Mouse (Mus musculus) fibroblast of lung, adult 2 months (primary cell): Measurements from ENCODE around the gene Gm3252.
"Not testable (repeated sequence)": the region's sequence is repeated elsewhere in the genome, so short reads cannot be mapped to it uniquely, and the experiment has no call there.

Source experiments
- DNase-seq: peaks from one replicate; pipeline ENCODE4 v3.0.0-alpha.2; 2011; ENCODE audit warnings: low read depth

The Gm3252 gene

GRCm38 (mm10) chr14:4726038-4726880 is at the start of gene Gm3252:
Gene Gm3252 (plus strand): TSS chr14:4726775.
- DNase-seq = not testable (repeated sequence)

DNA sequence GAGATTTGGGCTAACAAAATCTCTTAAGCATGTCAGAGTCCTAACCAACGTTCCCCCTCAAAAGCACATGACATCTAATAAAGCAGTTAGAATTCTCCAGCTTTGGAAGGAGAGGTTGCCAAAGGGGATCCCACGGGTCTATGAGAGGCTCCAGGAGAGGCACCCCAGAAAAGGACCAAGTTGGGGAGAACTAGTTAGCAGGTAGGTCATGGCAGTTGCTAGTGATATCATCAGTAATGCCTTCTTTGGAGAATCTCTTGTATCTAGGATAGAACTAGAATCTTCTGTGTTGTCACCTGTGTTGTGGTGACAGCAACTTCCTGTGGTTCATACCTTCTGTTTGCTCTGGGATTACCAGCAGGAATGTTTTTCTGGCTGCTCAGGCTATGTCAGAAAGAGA is 17.6 kb upstream of the Gm3252 start, which contains the start of gene Gm7876:
TSS of gene Gm7876 (plus strand) at position 301 of the 400 bp plus-strand sequence.
- DNase-seq = not testable (repeated sequence)

- not testable (repeated sequence) for DNase-seq
These were observed 49.5 kb downstream of the Gm3252 start, which contains the start of gene Gm9602 for GRCm38 (mm10) chr14:4776037-4776436. Gene Gm9602 (plus strand): TSS chr14:4776337.
